Mouse (Mus musculus) neural tube, postnatal 0 days (tissue): Measurements from ENCODE around the gene Gm281. TPM values are rescaled to one million over a fixed set of nuclear protein-coding genes. Genes with fewer than 3 reads are reported as not detected.

Source experiments
- microRNA-seq: library from miRNA; unstranded; fragments of <30 nt; microRNA quantifications from one replicate; pipeline ENCODE4, GENCODE M21; 2016
- polyA plus RNA-seq: library from polyadenylated mRNA; unstranded; fragments of >200 nt; fragmentation: Nextera tagmentation; extraction: Ambion mirVana; gene quantifications from 2 replicates; pipeline ENCODE4 v1.2.1, GENCODE M21; 2015

Gene Gm281
- not detected in 2 replicates for polyA plus RNA-seq

DNA sequence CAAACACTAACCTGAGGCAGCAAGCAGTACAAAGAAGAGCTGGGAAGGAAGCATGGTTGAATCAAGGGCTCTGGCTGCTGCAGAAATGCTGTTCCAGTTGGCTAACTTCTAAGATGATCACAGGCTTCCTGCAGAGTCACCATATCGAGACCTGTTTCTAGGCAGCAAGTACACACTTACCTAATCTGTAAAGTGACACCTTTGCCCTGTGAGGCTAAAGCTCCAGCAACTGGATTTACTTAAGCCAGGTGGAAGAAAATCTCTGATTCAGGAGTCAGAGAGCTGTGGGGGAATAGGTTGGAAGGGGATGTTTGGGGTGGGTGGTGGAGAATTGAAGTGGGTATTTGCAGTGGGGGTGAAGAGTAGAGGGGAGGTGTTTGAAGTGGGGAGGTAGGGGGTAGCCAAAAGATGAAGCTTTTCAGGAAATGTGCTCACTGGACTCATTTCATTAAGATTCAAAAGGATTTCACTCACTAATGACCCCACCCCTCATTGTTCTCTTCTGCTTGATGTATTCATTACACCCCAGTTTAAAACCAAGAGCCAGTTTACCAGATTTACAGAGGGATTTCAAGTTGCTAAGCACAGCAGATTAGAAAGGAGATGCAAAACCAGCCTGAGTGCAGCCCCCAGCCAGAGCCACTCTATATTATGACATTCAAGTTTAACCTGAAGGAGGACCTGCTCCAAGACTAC lies at the start of gene Gm281:
Gene Gm281 (minus strand): TSS at position 92 of the 696 bp plus-strand sequence.

DNA sequence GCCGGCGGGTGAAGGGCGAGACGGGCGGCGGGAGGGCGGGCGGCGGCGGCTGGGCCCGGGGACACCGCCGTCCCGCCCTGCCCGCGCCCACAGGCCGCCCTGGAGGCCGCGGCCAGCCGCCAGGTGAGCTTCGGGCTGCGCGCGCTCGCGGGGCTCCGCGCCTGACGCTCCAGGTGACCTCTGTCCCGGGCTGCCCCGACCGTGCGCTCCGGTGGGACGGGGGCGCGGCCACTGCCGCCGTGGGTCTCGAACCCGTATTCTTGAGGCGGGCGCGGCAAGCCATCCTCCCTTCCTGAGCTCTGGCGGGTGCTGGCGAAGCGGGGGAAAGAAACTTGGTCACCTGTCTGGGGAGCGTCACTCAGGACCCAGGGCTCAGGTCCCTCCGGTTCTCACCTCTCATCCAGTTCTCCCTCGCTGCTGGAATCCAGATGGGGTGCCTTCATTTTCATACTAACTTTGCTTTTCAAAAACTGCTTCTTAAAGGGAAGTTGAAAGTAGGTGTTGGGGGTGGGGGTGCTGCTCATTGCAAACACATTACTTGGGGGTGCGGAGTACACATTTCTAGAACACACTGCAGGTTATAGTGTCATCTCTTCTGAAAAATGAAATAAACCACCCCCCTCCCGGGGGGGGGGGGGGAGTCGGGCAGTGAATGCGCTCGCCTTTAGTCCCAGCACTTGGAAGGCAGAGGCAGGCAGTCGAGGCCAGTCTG lies 47.3 kb upstream of the Gm281 start, which contains the start of the genes Atxn7 and Thoc7:
Gene Atxn7 (plus strand): TSS at position 40 of the 712 bp plus-strand sequence.
Gene Thoc7 (minus strand): TSS at position 452 of the 712 bp plus-strand sequence.

Small RNAs within 50 kb of the gene (microRNA-seq; reads per million reads assigned to microRNA genes)
- not detected for gene Gm27506

Other genes with a start within 250 kb of the Gm281 start
- not detected in 2 replicates for gene Sntn, start 243.6 kb downstream of the Gm281 start, polyA plus RNA-seq
- 3.9 and 4.3 TPM in 2 replicates for gene Atxn7, start 47.0 kb upstream of the Gm281 start, polyA plus RNA-seq
- gene Thoc7, start 47.4 kb upstream of the Gm281 start, polyA plus RNA-seq: 210 and 225 TPM in 2 replicates
- 210 and 226 TPM in 2 replicates for gene Psmd6, start 206.5 kb upstream of the Gm281 start, polyA plus RNA-seq